Mouse (Mus musculus) olfactory bulb, adult 2 months (tissue): Measurements from ENCODE around the gene Mtrex.

Experiments
- CTCF ChIP-seq: fragments of 200-500 bp; IDR thresholded peaks from 2 replicates; pipeline ENCODE4 v1.5.1; 2012; ENCODE audit warnings: low read depth, mild to moderate bottlenecking, low read length, moderate library complexity; ENCODE audit not compliant: insufficient read depth
- POLR2A ChIP-seq: fragments of 200-500 bp; IDR thresholded peaks from 2 replicates; pipeline ENCODE4 v1.6.1; 2012; ENCODE audit warnings: mild to moderate bottlenecking, low read depth, low read length, moderate library complexity; ENCODE audit not compliant: insufficient read depth

GRCm38 (mm10) chr13:112823236-112823910, 103.8 kb downstream of the Mtrex start:
- TF ChIP-seq POLR2A (no peak), CTCF (no peak)
